In the genomic region with DNA sequence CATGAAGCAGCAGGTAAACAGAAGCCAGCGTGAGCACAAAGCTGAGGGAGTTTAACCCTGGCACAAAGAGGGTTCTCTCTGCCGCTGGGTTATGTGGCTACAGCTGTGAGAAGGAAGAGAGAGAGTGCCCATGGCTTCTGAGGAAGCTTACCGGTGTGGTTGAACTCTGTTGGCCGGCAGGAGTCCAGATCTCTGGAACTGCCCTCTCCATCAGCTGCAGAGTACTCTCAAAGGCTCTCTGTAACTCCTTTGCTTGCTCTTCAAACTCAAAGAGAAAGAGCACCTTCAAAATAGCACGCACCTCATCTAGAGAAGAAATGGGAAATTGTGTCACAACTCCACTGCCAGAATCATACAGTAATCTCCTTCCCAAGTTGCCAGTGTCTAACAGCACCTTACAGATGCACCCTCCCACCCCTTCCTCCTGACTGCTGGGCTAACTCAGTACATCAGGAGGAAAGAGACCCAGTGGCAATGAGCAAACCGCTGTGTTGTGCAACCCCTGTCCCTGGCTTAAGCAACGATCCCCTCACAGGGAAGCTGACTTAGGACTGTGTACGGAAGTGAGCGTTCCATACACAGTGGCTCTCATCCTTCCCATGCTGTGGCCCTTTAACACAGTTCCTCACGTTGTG, we compare ENCODE assay signal across 19 mouse cellular contexts. TPM values are rescaled to one million over a fixed set of nuclear protein-coding genes. Genes with fewer than 3 reads are reported as not detected.
A peak's percentile ranks its signal among the peaks of the same experiment; 100 is the strongest.
DNase-seq lines count a peak whose midpoint lies in the region; ATAC-seq lines count a peak whose summit lies in the region.
"Had no signal": no experiment of that assay in that cellular context is flagged by ENCODE, and none has a peak within 500 bp of the region (broad histone marks: within the 10 kb centered on the region; RNA-seq: fewer than 3 reads in every experiment).

No protein-coding gene starts in this region.

- DNase-seq in spleen, postnatal 36 days (ENCODE audit: low spot score in 2 of 2), result peak; percentile 8 to 40
- no peak for DNase-seq in spleen, adult 12 weeks (ENCODE audit: low spot score)
- DNase-seq in liver, embryonic 13.5 days, result no peak
- DNase-seq in lung, postnatal 25 days (ENCODE audit: low spot score), result peak; percentile 80
- no peak for DNase-seq in gastrocnemius, postnatal 36 days
- DNase-seq in left cerebral cortex, postnatal 14 days (ENCODE audit: low spot score in 2 of 2), result no peak
- no peak for DNase-seq in adipocyte (ENCODE audit: low spot score)
- DNase-seq: cerebellum, postnatal 10 days; forebrain, postnatal 0 days; gastrocnemius, postnatal 25 days; kidney, adult 9 months had no signal

- peak; percentile 47; the same call in 1 of the 2 replicates for ATAC-seq in liver, embryonic 13.5 days (ENCODE audit: low read depth)
- ATAC-seq: CD4-positive, CD25-positive, alpha-beta regulatory T cell, adult 4 months; forebrain, postnatal 0 days had no signal

- H3K4me2 ChIP-seq in liver, embryonic 13.5 days, result no peak overlapping the region
- H3K4me2 ChIP-seq: heart, embryonic 15.5 days; hindbrain, embryonic 15.5 days; limb, embryonic 13.5 days had no signal

- H3K4me1 ChIP-seq in liver, embryonic 13.5 days (replicated peaks), result no peaks in the 10 kb centered on the region
- H3K4me1 ChIP-seq: heart, embryonic 15.5 days; hindbrain, embryonic 15.5 days; limb, embryonic 13.5 days; midbrain, embryonic 10.5 days had no signal

- no peak overlapping the region for H3K27ac ChIP-seq in liver, embryonic 13.5 days
- H3K27ac ChIP-seq: heart, embryonic 15.5 days; hindbrain, embryonic 15.5 days; limb, embryonic 13.5 days; midbrain, embryonic 10.5 days had no signal

- H3K27me3 ChIP-seq in liver, embryonic 13.5 days, result no peaks in the 10 kb centered on the region
- H3K27me3 ChIP-seq: heart, embryonic 15.5 days; hindbrain, embryonic 15.5 days; limb, embryonic 13.5 days had no signal

- H3K9me3 ChIP-seq in liver, embryonic 13.5 days (replicated peaks), result no peaks in the 10 kb centered on the region
- H3K9me3 ChIP-seq: heart, embryonic 15.5 days; hindbrain, embryonic 15.5 days; limb, embryonic 13.5 days; midbrain, embryonic 10.5 days had no signal

- no peak overlapping the region for H3K9ac ChIP-seq in liver, embryonic 13.5 days
- H3K9ac ChIP-seq: forebrain, postnatal 0 days; heart, embryonic 15.5 days; hindbrain, embryonic 15.5 days; limb, embryonic 13.5 days had no signal

- intact Hi-C loops in gastrocnemius, postnatal 36 days (cut with DNase I), result no loop called here
- intact Hi-C loops in left cerebral cortex, postnatal 14 days (cut with DNase I), result no loop called here

- H3K4me3 ChIP-seq in liver, embryonic 13.5 days (replicated peaks), result no peak overlapping the region
- H3K4me3 ChIP-seq: erythroblast, embryonic 14.5 days; heart, embryonic 15.5 days; hindbrain, embryonic 15.5 days; limb, embryonic 13.5 days; midbrain, embryonic 10.5 days; myocyte had no signal

- peaks cover 83% of the 10 kb centered on the region for H3K36me3 ChIP-seq in liver, embryonic 13.5 days

- 80% methylated on average over 10 of the region's 10 CpGs for WGBS in liver, embryonic 13.5 days (ENCODE audit: insufficient replicate concordance)

RNA-seq across cellular contexts. Expression of a gene that starts 13.9 kb away (rescaled TPM):
- not detected in 2 replicates for polyA plus RNA-seq in liver, embryonic 13.5 days (2015; fragmentation: Nextera tagmentation; extraction: Ambion mirVana)
- not detected for total RNA-seq in gastrocnemius, postnatal 36 days (2021)
- total RNA-seq in left cerebral cortex, postnatal 14 days (2021), result not detected
- total RNA-seq: forebrain, postnatal 0 days; gastrocnemius, postnatal 25 days; layer of hippocampus, adult 8-10 months had no signal
- polyA plus RNA-seq: CD4-positive, CD25-positive, alpha-beta regulatory T cell, adult 4 months; erythroblast, embryonic 14.5 days; forebrain, postnatal 0 days; heart, embryonic 15.5 days; hindbrain, embryonic 15.5 days; limb, embryonic 13.5 days; midbrain, embryonic 10.5 days; myocyte had no signal

RNA-seq across cellular contexts. Expression of a gene that starts 15.8 kb away (rescaled TPM):
- polyA plus RNA-seq in liver, embryonic 13.5 days (2015; fragmentation: Nextera tagmentation; extraction: Ambion mirVana), result not detected in 2 replicates
- not detected for total RNA-seq in gastrocnemius, postnatal 36 days (2021)
- under 1 TPM in 1 of 2 experiments, not detected in 1; 0.24 TPM for total RNA-seq in left cerebral cortex, postnatal 14 days (2021)
- total RNA-seq: gastrocnemius, postnatal 25 days had no signal
- polyA plus RNA-seq: CD4-positive, CD25-positive, alpha-beta regulatory T cell, adult 4 months; erythroblast, embryonic 14.5 days; forebrain, postnatal 0 days; heart, embryonic 15.5 days; hindbrain, embryonic 15.5 days; limb, embryonic 13.5 days; midbrain, embryonic 10.5 days; myocyte had no signal

RNA-seq across cellular contexts. Expression of a gene that starts 17.2 kb away (rescaled TPM):
- polyA plus RNA-seq in liver, embryonic 13.5 days (2015; fragmentation: Nextera tagmentation; extraction: Ambion mirVana), result not detected in 2 replicates
- total RNA-seq in gastrocnemius, postnatal 36 days (2021), result not detected
- total RNA-seq in left cerebral cortex, postnatal 14 days (2021), result not detected
- total RNA-seq: forebrain, postnatal 0 days; gastrocnemius, postnatal 25 days; layer of hippocampus, adult 8-10 months had no signal
- polyA plus RNA-seq: CD4-positive, CD25-positive, alpha-beta regulatory T cell, adult 4 months; erythroblast, embryonic 14.5 days; forebrain, postnatal 0 days; heart, embryonic 15.5 days; hindbrain, embryonic 15.5 days; limb, embryonic 13.5 days; midbrain, embryonic 10.5 days; myocyte had no signal

RNA-seq across cellular contexts. Expression of a gene that starts 45.0 kb away (rescaled TPM):
- 14.8 and 15.7 TPM in 2 replicates for polyA plus RNA-seq in liver, embryonic 13.5 days (2015; fragmentation: Nextera tagmentation; extraction: Ambion mirVana)
- total RNA-seq in gastrocnemius, postnatal 36 days (2021), result 10 to 100 TPM; 17.5 to 22.9 TPM
- total RNA-seq in left cerebral cortex, postnatal 14 days (2021), result 10 to 100 TPM; 70.2 to 74.4 TPM

RNA-seq across cellular contexts. Expression of a gene that starts 45.1 kb away (rescaled TPM):
- 5.9 and 8.0 TPM in 2 replicates for polyA plus RNA-seq in liver, embryonic 13.5 days (2015; fragmentation: Nextera tagmentation; extraction: Ambion mirVana)
- 1 to 10 TPM; 1.1 to 2.3 TPM for total RNA-seq in gastrocnemius, postnatal 36 days (2021)
- 10 to 100 TPM; 21.4 to 22.7 TPM for total RNA-seq in left cerebral cortex, postnatal 14 days (2021)

Comparison
In these comparisons a context has a peak if more than half of its experiments do, and no peak if none do; other contexts are left out.
1. DNase-seq: peak in spleen, postnatal 36 days (2 of 2) and lung, postnatal 25 days (single experiment); none in spleen, adult 12 weeks (single experiment), liver, embryonic 13.5 days (single experiment), gastrocnemius, postnatal 36 days (0 of 2), left cerebral cortex, postnatal 14 days (0 of 2) and adipocyte (single experiment).